Mouse (Mus musculus): Measurements from ENCODE around the gene Prlr. TPM values are rescaled to one million over a fixed set of nuclear protein-coding genes. Genes with fewer than 3 reads are reported as not detected.

Prlr gene
- total RNA-seq, 2 experiments from 2014 or later = not detected

DNA sequence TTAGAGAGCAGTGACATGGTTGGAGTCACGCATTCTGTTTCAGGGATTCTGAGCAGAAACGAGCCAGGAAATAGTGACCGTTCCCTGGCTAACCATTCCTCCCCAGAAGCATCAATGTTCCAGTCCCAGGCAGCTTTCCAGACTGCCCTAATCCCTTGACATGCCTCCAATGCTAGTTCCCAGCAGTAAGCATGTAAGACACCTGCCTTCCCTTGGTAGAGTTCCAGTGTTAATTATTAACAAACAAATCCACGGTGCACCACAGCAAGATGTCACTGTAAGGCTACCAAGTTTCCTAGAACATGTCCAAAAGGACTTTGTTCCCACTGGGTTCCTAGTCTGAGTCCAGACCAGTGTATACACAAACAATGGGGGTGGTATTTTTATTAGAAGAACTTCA is 48.7 kb downstream of the Prlr start:
- ATAC-seq (replicated peaks; ENCODE audit: poor library complexity, severe bottlenecking) = no peak

DNA sequence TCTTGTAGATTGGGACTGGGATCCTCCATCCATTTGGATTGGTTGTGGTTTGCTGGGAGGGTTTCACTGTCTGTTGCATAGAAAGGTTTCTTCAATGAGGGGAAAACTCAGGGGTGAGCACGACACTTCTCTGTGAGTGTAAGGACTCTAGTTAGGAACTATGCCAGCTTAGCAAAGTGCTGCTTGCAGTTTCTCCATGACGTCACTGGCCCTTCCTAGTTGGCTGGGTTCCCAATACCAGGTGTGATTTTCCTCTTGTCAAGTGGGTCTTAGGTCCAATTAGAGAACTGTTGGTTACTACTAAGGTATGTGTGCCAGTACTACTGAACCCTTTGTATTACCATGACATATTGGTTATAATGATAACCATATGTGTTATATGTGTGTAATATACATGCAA is 51.6 kb downstream of the Prlr start:
- ATAC-seq (replicated peaks; ENCODE audit: poor library complexity, severe bottlenecking) = no peak

DNA sequence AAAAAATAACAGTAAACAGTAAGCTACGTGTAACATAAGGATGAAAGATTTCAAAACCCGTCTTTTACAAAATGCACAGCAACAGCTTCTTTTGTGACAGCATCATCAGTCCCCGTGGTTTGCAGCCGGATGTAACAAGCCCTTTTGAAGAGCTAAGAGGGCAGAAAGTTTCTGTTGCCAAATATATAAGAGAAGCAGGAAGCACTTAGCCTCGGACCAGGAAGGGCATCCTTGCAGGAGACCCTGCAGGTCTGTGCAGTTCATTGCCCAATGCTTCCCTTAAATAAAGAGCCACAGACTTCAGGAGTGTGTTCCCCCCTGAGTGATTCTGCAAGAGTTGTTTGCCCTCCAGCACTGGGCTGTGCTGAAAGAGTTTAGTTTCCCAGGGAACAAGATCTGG is 58.9 kb downstream of the Prlr start:
- ATAC-seq (replicated peaks; ENCODE audit: poor library complexity, severe bottlenecking) = peak; percentile 97

DNA sequence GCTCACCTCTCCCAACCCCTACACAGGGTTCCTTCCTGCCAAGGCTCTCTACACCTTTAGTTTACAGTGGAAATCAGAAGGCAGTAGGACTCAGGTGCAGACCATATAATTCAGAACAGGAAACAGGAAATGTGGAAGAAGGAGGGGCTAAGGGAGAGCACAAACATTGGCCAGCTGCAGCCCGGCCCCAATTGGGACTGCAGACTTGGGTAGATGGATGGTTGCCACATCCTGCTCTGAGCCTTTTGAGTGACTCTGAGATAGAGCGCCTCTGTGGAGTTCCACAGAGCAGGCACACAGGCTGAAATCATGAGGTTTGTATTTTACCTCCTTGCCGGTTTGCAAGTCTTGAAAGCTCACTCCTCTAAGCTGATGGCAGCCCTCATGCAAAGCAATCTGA is 59.8 kb downstream of the Prlr start:
- ATAC-seq (replicated peaks; ENCODE audit: poor library complexity, severe bottlenecking) = no peak; the same call in 1 of the 2 replicates

DNA sequence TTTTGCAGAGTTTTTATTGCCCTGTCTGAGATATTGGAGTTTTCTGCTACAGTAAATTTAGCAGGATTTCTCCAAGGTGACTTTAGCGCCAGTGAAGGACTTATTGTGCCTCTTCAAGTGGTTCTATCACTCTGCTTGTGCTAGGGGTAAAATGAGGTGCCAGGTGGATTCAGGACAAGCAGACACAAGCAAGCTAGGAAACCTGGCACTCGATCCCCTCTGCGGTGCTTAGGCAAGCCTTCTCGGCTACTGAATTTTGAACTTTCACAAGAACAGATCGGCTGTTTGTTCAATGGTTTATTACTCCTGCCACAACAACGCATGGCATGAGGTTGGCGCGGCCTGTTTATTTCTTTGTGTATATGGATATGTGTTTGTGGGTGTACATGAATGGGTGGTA is 61.4 kb downstream of the Prlr start:
- no peak for ATAC-seq (replicated peaks; ENCODE audit: poor library complexity, severe bottlenecking)

DNA sequence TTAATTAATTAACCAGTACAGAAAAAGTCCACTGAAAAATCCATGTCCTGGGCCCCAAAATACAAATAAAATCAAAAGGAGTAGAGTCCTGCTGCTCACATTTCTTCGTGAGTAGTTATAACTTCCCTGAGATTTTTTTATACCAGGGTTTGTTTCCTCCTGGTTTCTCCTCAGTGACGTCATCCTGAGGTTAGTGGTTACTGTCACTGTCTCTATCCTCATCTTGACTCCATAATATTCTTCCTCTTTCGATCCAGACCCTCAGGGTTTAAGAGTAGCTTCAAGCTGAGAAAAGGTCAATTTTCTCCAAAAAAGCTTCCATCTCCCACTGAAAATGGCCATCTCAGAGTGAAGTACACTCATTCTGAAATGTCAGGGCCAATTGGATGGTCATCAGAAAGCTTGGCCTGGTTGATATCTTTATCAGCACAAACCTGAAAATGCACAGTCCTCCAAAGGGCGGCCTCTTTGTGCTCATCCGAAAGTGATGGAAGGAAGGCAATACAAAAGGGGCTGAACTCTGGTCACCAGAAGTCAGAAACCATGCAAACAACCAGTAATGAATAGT is 63.3 kb downstream of the Prlr start:
- peak; percentile 74 for ATAC-seq (replicated peaks; ENCODE audit: poor library complexity, severe bottlenecking)

DNA sequence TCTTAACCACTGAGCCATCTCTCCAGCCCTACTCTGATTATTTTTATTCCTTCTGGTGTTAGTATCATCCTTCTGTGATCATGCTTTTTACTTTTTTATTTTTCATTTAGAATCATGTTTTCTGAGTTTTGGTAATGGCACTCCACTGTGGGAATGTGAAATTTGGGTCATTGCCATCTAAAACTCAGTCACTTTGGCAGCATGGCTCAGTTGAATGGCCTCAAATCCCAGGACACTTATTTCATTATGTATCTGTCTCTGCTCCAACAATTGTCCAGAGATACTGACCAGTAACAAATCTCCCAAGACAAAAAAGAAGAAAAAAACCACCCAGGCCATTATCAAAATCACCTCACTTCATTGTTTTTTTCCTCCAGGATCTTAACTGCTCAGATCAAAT is 65.2 kb downstream of the Prlr start:
- ATAC-seq (replicated peaks; ENCODE audit: poor library complexity, severe bottlenecking) = no peak

DNA sequence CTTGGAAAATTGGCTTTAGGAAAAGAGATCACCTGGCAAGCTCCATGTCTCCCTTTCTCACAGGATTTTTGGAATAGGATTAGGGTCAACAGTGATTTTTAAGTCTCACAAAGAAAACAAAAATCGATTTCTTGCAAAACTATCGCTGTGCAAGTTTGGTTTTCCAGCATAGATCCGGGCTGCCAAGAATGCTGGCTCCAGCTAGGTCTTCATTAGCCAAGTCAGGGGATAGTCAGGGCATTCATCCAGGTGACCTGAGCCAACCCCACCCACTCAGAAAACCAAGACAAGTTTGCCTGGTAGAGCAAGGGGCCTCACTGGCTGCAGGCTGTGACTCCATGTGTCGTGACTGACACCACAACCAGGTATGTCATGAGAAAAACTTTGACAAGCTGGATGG is 72.2 kb downstream of the Prlr start:
- ATAC-seq (replicated peaks; ENCODE audit: poor library complexity, severe bottlenecking) = no peak

DNA sequence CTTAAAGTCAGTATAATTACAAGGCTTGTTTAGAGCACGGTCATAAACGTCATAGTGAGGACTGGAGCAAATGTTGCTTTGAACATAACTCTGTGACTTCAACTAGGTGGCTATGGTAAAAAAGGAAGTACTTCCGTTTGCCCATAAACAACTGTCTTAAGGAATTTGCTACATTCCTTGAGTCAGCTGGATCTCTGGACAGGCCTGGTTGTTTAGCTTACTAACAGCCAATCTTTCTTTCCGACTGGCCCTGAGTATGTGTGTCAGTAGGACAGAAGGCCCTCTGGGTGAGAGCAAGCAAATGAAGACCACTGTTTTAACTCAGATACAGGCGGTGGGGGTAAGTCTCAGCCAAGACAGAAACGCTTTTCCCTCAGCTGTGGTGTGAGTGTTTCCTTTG is 73.7 kb downstream of the Prlr start:
- no peak for ATAC-seq (replicated peaks; ENCODE audit: poor library complexity, severe bottlenecking)

DNA sequence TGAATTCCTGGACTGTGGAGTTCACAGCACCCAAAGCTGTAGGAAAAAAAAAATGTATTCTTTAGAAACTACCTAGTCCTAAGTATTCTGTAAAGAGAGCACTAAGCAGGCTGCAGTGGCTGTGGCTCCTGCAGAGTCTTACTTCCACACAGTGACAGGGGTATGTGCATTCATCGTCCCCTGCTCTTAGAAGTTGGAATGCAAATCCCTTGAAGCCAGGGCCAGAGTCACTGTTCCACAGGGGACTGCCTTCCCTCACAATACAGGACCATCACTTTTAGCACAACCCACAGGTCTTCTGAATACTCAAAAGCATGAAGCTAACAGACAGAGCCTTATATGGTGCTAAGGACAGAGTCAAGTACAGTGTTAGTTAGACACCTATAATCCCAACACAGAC is 75.5 kb downstream of the Prlr start:
- ATAC-seq (replicated peaks; ENCODE audit: poor library complexity, severe bottlenecking) = no peak

DNA sequence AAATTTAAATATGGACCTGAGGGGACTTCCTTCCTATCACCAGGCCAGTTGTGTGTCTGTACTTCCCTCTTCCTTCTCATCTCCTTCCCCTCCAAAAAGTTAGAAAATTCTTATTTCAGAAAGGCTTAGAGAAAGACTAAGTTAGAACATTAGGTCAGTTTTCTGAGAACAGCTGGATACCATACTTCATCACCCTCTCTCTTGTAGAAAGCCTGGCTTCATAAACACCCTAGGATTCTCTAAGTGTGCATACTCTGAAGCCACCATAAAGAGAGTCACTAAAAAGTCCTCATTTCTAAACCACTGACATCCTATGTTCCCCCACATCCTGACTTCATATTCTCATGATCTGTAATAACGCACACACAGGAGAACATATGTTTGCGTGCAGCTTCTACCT is 85.2 kb downstream of the Prlr start:
- no peak for ATAC-seq (replicated peaks; ENCODE audit: poor library complexity, severe bottlenecking)

DNA sequence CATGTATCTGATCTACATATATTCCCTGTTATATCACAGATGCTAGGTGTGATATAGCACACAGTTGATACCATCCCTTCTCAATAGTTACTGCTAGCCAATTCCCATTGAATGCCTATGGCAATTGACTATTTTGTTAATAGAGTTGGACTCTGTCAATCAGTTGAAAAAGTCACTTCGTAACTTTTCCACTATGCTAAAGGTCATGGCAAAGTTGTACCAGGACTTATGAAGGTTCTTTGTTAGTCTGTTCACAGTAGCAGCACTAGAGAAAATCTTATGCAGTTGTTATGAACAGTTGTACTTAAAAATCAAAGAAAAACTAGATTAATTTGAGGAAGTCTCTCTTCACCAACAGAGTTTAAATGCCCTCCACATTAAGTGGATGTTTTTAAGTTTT is 85.6 kb downstream of the Prlr start:
- ATAC-seq (replicated peaks; ENCODE audit: poor library complexity, severe bottlenecking) = no peak

DNA sequence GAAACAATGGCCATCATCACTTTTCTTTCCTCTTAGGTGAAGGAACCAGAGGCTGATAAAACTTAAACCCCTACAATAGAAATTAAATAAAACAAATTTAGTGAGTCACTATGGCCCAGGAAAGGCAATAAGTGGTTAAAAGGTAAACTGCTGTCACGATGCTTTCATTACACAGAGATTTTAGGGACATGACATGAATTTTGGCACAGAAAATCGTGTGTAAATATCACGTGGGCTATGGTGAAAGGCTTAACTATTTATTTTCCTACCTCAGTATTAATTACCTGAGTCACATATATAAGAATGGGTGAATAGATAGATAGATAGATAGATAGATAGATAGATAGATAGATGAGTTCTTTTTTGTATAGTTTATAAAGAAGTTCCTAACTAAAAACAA is 86.4 kb downstream of the Prlr start:
- no peak for ATAC-seq (replicated peaks; ENCODE audit: poor library complexity, severe bottlenecking)

DNA sequence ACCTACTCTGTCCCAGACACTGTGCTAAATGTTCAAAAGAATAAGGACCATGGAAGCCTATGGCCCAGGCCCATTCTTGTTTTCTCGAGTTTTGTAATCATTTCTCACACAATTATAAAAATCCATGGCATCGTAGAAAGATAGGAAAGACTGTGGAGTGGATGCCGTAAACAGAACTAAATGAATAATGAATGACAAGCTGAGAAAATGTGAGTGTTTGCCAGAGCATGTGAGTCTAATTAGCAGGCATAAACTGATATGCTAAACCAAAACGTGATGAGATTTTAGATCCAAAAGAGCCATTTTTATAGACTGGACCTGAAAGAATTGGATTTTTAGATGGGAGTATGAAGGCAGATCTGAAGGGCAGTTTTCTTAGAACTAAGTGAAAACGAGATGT is 87.8 kb downstream of the Prlr start:
- ATAC-seq (replicated peaks; ENCODE audit: poor library complexity, severe bottlenecking) = no peak

DNA sequence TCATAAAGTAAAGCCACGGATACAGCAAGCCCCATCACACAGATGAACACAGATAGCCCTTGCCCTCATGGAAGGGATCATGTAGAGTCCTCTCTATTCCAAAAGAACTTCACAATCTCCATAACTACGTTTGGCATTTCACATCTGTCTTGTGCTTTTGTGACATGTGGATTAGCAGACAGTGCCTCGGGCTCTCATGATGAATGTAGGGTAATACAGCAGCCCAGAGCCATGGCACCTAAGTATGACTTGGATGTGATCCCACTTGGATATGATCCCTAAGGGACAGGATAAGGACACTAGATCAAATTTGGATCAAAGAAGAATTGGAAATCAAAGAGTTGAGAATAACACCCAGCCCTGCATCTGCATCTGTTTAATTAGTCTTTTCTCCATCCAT is 90.2 kb downstream of the Prlr start:
- ATAC-seq (replicated peaks; ENCODE audit: poor library complexity, severe bottlenecking) = no peak

DNA sequence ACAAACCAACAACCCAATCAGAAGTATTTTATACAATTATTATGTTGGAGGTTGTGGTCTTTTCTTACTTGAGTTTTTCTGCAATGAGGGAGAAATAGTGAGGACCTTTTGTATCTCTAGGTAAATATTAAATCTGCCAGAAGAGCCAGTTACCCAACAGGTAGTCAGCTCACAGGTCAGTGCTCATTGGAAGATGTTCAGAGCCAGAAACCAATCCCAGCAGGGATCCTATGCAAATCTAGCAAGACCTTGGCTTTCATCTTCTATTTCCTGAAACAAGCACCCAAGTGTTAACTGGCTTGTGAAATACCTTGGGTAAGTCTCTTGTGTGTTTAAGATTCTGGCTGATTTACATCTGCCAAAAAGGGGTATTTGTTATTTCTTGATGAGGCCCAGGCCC is 99.3 kb downstream of the Prlr start:
- no peak for ATAC-seq (replicated peaks; ENCODE audit: poor library complexity, severe bottlenecking)

DNA sequence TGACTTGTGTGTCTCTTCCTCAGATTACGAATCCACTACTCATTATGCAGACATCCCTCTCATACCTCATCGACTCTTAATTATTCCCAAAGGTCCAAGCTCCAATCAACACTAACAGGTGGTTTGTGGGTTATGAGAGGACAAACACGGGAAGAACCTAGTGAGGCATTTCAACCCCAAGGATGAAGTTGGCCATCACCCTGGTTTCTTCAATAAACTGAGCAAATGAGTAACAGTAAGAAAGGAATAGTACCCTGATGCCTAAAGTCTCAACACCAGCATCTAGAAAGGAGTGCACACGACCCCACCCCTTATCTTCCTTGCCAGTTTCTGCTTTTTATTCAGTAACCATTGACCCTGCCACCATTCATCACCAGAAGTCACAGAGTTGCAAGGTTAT is 100.4 kb downstream of the Prlr start:
- ATAC-seq (replicated peaks; ENCODE audit: poor library complexity, severe bottlenecking) = no peak

DNA sequence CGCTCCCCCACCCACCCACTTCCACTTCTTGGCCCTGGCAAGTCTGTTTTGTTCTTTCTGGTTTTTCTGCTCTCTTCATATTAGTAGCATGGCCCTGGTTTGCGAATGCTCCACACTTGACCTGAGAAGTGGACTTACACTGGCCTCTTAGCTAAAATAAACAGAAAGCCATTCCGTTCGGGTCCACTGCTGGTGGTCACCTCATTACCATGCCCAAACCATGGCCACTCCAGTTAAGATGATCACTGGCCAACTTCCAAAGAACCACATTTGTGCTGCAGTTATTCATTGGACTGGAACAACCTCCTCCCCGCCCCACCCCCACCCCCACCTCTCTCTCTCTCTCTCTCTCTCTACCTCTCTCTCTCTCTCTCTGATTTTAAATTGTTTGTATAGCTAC is 104.5 kb downstream of the Prlr start:
- no peak for ATAC-seq (replicated peaks; ENCODE audit: poor library complexity, severe bottlenecking)

DNA sequence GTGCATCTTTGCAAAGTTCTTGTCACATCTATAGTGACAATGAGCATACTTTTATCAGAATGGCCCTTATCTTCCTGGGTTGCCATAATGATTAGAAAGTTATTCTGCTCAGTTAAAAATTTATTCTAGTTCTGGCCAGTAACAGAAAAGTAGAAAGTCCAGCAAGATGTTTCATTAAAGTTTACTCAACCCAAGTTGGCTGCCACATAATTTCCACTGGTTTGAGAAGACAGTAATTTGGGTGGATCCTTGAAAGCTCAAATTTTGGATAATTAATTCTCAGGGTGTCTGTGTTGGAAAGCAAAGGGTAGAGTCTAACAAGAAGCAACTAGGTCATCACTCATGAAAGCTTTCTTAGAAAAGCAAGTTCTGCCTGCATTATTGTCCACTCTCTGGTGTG is 106.6 kb downstream of the Prlr start:
- ATAC-seq (replicated peaks; ENCODE audit: poor library complexity, severe bottlenecking) = no peak

DNA sequence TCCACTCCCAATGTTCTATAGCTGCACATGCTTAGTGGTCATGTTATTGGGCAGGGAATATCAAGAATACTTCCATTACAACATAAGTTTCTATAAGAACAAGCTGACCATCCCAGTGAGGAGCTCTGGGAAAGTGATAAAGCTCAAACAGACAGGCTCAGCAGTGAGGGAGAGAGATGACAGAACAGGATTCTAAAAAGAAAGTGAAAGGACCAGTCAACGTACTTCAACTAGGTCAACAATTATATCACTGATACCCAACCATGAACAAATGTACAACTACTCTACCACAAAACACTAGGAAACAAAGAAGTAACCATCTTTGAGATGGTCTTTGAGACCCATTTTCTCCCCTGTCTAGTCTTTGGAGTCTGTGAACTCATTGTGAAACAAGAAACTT is 119.5 kb downstream of the Prlr start:
- ATAC-seq (replicated peaks; ENCODE audit: poor library complexity, severe bottlenecking) = no peak

DNA sequence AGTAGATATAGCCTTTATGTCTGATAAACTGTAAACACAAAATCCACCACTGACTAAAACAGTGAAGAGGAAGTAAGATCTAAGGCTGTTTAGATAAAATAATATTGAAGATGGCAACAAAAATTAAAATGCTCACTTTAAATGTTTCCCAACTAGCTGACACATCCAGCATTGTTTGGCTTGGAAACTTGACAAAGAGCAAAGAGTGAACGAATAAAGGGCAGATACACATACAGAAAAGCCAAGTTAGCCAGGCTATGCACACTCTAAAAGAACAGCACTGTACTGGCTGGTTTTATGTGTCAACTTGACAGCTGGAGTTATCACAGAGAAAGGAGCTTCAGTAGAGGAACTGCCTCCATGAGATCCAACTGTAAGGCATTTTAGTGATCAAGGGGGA is 121.0 kb downstream of the Prlr start:
- ATAC-seq (replicated peaks; ENCODE audit: poor library complexity, severe bottlenecking) = no peak

DNA sequence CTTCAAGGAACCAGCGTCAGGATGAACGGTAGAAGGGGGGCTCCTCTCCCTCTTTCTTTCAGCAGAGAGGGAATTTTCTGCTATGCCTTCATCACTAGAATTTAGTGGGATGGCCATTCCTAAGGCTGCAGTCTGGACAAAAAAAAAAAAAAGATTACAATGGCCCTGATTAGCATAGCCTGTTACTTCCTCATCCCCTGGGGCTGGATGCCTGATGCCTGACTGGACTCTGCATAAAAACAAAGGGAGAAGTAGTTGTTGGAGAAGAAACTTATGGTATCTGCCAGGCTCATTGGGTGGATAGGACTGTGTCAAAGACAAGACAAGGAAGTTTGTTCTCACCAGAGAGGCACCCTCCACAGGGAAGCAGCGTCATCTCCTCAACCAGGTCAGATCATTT is 122.4 kb downstream of the Prlr start:
- ATAC-seq (replicated peaks; ENCODE audit: poor library complexity, severe bottlenecking) = no peak

DNA sequence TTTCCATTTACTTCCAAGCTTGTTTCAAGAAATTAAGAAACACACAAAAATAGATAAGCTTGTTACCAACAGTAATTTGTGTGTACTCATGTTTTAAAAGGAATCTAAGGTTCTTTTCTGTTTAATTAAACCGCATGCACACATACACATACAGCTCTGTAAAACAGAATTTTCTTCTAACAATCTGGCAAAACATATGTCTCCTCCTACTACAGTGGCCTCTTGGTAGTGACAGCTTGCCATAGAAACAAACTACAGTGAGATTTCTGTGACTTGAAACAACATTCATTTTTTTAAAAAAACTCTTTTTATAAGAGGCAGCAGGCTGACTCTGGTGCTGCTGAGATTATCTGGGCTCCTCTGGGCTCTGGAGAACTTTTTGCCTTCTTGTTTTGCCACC is 129.4 kb downstream of the Prlr start:
- no peak for ATAC-seq (replicated peaks; ENCODE audit: poor library complexity, severe bottlenecking)
